Mouse (Mus musculus): Measurements from ENCODE around the gene Ndufa8.

Ndufa8 gene

DNA sequence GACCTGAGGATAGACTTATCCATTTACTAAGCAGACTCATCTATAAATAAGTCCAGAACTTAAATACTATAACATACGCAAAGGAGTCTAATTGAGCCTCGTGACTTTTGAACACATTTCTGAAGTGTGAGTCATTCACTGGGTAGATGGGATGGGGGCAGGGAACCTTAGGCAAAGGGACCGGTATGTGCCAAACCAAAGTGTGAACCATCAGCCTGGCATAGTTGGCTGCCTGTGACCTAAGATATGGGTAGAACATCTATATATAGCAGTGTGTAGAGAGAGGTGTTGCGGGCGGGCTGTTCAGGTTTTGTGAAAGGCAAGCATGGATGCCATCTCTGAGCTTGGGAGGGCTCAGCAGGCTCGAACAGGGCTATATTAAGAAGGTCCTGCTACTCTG, 54.9 kb downstream of the Ndufa8 start:
- in situ Hi-C loops (cut with MboI; ENCODE audit: unreplicated experiment in 2 of 2), result loop anchor here in 1 of 2 experiments (25.0 kb wide), 1 partner anchor 1793 kb away; the partner anchor contains the start of gene Crb2

DNA sequence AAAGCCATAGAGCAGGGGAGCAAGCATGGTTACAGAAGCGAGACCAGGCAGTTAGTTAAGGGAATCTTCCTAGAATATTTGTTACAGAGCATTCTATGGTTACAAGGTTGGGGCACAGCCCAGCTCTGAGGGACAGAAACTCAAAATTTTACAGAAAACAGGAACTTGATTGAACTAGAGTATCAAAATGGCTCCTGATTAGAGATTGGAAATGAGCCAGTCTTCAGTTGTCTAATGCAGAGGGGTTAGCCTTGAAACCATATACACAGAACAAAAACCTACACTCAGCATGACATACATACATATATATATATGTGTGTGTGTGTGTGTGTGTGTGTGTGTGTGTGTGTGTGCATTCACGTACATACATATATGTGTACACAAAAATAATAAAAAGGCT, 55.7 kb downstream of the Ndufa8 start:
- in situ Hi-C loops (cut with MboI; ENCODE audit: unreplicated experiment in 2 of 2), result loop anchor here in 1 of 2 experiments (25.0 kb wide), 1 partner anchor 1794 kb away; the partner anchor contains the start of gene Crb2

DNA sequence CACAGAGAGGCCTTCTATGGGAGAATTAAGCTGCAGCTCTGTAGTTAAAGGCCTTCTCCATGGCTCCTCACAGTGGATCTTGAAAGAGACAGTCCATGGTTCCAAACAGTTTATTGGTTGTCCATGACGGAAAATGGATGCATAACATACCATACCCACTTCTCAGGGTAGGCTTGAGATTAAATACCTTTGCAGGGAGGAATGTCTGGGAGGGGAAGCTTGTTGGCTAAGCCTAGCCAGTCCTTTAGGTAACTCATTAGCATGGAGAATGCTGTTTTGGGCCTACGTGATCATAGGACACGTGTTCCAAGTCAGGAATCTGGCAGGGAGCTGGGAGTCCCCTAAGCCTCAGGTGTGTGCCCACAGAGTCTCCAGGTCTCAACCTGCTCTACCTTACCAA, 56.9 kb downstream of the Ndufa8 start:
- in situ Hi-C loops (cut with MboI; ENCODE audit: unreplicated experiment in 2 of 2), result loop anchor here in 1 of 2 experiments (25.0 kb wide), 1 partner anchor 1795 kb away; the partner anchor contains the start of gene Crb2

Data from v-Abl transformed pro-B cells (cell line).